Mouse (Mus musculus) retina, embryonic 14.5 days (tissue): ENCODE measurements around the gene Carhsp1.

Source experiments
- DNase-seq: peaks from one replicate; pipeline ENCODE4 v3.0.0-alpha.2; 2015; ENCODE audit warnings: low spot score

The Carhsp1 gene

DNA sequence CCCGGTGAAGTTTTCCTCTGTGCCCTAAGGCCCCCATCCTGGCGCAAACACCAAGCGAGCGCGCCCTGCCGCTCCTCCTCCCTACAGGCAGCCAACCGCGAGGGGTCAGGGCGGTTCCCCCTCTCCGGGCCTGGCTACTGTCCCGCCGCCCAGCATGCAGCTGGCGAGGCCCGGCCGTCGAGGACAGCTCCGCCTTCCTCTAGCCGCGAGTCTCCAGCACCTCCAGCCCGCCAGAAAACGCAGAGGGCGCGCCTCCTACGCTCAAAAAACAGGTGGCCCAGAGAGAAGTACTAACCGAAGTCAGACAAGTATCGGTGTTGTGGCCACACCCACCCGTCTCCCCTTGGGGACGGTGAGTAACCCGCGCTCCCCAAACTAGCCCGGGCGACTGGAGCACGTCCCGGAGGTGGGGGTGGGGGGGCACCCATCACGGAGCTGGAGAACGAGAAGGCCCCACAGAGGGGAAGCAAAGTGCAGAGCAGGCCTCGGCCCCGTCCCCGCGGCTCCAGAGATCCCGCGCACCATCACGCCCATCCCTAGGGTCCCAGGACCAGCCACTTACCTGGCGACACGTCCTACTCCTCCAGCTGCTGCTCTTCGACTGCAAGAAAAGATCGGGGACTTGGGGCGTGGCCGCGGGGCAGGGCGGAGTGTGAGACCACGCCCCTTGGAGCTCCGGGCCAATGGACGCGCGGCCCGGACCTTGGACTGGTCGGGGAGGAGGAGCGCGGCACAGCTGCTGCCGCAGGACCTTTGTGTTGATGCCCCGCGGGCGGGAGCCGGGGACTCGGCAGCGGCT, at the start of gene Carhsp1:
TSS of gene Carhsp1 (minus strand) at position 605 of the 799 bp plus-strand sequence.
- peak; percentile 97 for DNase-seq

DNA sequence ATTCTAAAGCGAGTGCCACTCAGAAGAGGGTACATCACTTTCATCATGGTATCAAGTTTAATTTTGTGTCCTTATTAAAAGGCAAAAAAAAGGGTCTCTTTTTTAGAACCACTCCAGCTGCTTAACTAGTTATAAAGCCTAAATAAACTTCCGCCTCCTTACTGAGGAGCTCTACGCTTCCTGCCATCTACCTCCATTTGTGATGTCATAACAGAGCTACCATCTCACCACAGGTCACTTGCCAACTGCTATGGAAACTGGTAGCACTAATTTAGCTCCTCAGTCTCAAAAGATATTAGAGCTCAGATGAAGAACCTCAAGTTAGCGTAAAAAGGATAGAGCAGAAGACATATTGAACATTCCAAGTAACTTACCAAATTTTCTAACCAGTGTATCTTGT, 48.5 kb upstream of the Carhsp1 start:
- no peak for DNase-seq

DNA sequence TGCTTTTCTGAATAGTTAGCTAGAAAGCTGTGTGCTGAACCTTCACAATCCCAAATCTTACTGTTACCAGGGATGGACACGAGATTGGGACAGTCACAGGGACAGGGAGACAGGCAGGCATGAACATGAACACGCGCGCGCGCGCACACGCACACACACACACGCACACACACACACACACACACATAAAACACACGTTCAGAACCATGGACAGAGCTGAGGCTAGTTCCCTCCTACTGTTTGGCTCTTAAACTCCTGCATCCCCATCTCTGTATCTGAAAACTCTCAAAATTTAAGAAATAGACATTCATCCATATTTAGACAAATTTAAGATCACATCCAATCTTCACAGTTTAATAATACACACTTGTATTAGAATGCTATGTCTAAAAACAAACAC, 45.8 kb upstream of the Carhsp1 start:
- peak; percentile 12 for DNase-seq

DNA sequence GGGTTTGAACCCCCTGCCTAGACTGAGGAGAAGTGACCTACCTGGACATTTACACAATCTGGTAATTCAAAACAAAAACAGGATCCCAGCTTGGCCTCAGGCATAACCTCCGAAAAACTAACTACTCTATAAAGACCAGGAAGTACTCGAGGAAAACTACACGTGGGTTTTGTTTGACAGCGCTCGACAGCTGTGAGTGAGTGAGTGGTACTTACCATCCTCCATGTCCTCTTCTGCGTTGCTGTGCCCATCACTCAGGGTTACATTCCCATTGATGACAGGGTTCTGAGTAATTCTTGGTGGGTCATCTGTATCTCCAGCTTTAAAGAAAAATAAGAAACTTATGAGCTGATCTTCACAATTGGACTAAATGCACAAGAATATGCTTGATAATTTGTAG, 44.3 kb upstream of the Carhsp1 start:
- no peak for DNase-seq

DNA sequence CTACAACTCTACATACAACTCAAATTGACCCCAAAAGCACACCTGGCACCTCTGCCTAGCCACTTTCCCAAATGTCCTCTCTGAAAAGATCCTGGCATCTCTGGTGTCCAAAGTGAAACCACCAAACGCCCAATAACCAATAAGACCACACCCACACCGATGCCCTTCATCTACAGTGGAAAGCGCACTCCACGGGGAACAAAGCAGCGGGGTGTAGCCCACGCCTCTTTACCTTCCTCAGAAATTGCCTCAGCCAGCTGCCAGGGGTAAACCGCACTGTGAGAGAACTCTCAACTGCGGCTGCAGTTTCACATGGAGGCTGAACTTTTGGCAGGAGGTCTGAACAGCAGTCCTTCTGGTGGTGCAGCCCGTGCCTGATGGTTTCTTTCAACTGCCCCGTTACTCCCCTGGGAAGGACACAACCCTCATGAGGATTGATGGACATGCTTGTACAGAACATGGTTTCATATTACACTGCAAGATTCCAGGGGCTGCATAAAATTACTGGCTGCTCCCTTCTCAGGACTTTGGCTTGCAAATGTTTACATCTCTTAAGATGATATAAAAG, 43.6 kb upstream of the Carhsp1 start:
- DNase-seq = no peak

DNA sequence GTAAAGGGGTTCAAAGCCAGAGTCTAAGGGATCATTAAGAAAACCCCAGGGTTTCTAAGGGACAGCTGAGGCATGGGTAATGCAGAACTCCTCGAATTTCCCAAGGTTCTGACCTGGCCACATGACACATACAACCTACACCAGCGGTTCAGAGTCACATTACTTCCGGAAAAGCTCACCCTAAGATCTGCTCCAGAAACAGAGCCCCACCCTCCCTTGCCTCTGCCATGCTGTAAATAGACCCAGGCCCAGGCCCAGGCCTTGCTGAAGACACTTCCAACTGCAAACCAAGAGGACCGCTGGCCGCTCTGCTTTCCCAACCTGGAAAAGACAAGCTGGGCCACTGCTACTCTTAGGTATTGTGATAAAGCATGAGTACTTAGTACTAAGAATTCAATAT, 42.9 kb upstream of the Carhsp1 start:
- DNase-seq = no peak

DNA sequence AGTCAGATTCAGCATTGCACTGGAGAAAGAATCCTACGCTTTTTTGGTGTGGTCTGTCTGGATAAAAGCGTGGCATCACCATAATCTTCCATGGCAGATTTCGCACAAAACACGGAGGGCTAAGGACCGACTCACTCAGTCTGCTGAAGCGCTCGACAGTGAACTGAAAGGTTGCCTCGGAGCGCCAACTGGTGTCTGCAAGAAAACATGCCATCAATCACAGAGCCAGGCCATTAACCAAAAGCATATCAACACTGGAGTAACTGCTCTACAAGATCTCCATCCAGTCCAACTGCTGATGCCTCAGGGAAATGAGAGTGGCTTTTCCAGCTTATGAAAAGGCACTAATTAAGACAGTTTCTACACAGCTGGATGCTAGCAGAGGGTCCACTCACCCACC, 40.0 kb upstream of the Carhsp1 start:
- DNase-seq = no peak

DNA sequence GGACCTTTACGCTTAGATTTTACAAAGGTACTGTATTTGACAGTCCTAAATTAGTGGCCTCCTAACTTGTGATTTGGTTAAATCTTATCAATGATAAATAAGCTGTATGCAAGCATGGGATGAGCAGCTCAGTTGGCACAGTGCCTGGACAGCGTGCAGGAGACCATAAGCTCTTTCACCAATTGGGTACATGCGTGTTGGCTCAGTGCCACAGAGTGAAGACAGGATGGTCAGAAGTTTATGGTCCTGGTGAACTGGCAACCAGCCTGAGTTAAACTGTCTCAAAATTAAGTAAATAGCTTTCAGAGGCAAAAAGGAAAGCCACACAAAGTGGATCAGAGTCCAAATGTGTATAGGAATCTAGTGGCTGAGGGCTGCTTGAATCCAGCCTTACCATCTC, 28.6 kb upstream of the Carhsp1 start:
- no peak for DNase-seq

DNA sequence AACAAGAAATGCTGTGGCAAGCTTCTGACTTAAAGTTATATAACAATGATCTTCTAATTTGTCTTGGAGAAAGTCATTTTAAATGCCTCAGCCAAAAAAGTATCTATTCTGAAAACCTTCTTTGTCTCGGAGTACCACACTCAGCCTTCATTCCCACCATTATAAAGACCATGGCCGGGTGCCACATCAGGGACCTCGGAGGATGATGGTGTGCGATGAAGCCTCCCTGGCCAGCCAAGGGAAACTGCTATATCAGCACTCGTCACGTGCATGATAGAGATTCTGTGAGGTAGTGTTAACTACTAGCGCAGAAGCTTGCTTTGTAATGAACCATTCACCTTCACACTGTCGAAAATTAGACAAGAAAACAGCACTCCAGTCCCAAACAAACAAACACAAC, 27.6 kb upstream of the Carhsp1 start:
- DNase-seq = no peak

DNA sequence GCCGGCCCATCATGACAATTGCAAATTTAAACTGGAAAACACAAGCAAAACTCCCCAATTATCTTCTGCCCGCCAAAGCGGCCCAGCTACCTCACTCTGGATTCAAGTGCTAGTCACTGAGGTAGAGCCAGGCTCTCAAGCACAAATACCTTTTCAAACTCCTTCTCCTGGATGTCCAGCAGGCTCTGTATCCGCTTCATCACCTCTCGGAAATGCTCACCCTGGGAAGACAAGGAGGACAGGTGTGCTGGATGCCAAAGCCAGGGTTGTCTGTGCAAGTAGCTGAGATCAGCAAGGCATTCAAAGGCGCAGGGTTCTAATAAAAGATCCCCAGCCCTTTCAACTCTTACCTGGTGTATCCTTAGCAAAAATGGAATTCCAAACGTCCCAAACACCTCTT, 19.3 kb upstream of the Carhsp1 start:
- DNase-seq = no peak

DNA sequence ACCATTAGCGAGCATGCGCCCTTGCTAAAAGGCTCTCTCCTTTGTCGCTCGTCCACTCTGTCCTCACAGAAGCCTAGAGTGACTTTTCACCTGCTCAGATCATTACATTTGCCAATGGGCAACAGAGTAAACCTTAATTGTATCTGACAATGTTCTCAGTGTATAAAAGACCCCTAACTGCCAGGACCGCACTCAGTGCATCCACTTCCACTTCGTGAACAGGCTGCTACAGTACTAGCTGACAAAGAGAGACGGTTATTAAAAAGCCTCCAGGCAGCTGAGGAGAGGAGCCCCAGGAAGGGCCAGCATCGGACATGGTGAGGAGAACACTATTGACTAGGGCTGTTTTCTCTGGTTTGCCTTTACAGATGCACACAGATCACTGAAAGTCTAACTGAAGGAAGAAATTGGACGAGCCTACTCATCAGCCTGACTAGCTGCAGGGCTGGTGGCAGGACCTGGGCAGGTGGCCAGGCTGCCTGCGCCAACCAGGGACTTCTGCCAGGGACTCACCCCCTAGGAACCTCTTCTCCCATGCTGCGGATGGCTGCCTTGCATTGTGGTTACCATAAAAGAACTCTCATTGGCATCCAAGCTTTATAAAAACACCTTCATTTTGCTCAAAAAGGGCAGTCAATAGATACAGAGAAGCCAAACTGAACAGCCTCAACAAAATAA, 18.2 kb upstream of the Carhsp1 start:
- DNase-seq = peak; percentile 27

DNA sequence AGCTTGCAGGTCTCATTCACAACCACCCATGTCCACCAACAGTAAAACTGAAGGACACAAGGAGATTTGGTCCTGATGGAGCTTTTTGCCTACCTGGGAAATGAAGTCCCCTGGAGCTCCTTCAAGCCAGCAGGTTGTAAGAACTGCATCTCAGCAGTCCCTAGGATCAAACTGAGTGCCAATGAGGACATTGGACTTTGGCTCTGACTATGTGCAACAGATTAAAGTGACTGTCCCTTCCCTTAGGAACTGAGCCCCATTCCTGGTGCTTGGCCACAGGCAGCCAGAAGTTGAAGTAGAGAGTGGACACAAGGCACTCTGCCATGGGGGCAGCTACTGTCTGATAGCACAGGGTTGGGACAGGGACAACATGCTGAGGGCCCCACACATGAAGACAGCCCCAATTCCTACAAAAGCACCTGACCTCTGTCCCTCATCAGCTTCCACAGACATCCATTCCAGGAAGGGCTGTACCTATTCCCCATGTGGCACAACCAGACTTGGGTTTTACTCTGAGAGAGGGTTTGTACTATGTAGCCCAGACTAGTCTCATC, 15.7 kb upstream of the Carhsp1 start:
- DNase-seq = no peak

DNA sequence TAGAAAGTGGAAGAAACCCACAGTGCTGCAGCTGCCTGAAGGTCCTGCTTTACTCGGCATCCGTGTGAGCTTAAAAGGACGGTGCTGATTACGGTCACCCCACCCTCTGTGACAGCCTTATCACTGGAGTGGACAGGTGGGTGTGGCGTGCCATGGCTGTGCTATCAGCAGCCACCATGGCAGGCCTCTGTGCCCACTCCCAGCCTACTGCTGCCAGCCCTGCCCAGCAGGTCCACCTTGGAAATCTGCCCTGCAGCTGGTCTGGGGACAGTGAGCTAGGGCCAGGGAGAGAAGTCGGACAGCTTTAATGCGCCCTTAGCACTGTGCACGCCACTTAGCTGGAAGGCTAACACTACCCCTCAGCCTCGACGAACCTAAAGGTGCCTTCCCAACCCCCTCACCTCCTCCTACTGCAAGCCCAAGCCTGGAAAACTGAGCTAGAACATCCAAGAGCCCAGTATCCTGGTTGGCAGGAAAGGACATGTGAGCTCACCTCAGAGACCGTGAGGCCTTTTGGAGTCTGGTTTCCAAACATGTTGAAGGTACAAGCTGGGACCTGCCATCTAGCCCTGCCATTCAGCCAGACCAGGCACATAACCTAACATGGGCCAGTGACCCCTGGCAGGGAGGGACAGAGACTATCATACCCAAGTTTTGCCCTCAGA, 15.0 kb upstream of the Carhsp1 start:
- DNase-seq = no peak

DNA sequence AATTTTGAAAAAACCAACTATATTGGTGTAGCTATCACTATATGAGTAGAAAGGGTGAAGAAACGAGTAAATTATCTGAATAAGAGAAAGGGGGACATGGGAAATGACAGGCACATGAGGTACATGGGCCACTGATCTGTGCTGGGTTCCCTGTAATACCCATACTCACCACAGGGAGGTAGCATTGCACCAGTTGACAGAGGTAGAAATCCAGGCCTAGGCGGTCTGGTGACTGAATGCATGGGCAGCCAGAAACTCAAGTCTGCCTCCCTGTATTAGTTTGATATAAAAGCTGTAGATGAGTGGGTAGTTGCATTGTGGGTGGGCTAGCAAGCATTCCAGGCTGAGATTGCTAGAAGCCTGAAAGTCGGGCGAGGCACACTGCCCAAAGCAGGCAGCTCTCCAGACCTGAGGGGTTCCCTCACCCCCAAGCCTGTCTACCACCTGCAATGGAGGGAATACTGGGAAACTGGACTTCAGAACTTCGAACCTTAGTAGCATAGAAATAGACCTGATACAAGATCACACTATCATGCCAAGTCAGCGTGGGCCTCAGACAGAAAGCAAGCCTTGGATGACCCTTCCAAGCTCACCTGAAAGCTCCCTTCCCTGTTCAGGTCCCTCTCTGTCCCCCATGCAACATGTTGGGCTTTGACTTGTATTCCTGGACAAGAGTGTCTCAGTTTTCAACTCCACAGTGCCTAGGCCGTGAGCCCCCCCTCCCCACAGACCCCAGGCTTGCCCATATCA, 14.3 kb upstream of the Carhsp1 start:
- DNase-seq = peak; percentile 90

DNA sequence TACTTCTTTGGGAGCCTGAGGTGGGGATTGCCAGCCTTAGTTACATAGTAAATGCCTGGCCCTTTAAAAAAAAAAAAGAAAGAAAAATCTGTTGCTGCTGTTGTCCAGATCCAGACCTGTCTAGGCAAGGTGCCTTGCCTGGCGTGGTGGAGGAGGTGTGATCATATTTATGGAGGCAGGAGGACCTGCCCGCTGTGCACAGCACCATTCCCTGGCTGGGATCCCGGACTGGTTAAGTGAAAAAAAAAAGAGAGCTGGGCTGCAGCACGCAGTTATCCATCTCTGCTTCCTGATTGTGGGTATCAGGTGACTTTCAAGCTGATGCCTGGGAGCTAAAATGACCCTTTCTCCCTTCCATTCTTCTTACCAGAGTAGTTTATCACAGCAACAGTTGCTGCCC, 13.1 kb upstream of the Carhsp1 start:
- no peak for DNase-seq

DNA sequence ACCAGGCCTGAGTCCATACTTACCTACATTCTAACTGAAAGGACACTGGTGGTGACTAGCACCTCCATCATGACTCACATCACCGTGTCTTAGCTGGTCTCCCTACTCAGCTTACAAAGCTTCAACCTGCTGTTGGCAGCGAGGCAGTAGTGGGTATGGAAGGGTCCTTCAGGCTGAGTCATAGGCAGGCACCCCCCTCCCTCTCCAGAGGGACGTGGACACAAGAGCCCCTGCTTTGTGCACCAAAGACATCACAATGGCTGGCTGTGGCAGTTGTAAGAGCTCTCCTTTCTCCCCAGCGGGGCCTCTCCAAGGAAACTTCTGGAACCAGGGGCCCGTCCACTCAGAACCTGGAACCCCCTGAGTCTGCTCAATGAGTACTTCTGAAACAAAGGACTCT, 8.5 kb upstream of the Carhsp1 start, which contains the start of gene Gm5767:
TSS of gene Gm5767 (plus strand) at position 301 of the 400 bp plus-strand sequence.
- DNase-seq = no peak

DNA sequence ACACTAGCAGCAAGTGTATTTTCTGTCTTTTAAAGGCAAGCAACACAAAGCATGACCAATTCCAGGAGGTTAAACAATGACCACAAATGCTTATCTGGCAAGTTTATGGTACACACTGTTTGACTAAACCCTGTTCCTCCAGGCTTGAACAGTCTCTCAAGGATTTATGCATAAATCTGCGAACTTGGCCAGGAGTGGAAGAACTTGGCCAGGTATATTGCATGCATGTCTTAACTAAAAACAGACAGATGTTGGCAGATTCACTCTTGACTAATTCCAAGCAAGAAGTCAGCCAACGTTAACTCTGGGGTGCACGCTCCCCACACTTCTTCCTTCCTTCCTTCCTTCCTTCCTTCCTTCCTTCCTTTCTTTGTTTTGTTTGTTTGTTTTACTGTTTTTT, 7.8 kb upstream of the Carhsp1 start:
- no peak for DNase-seq

DNA sequence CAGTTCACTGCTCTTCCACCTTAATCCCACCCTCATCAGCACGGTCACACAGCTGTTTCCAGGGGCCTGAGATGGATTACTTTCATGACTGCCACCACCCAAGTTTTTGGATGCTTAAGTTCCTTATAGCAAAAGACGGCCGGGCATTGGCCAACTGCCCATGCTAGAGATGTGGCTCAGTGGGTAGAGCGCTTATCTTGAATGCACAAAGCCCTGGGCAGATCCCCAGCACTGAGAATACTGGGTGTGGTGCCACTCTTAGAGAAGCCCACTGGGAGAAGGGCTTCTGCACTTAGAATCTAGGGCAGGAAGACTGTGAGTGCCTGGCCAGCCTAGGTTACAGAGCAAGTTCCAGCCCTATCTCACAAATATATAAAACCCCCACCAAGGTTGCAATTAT, 6.7 kb upstream of the Carhsp1 start:
- DNase-seq = no peak

DNA sequence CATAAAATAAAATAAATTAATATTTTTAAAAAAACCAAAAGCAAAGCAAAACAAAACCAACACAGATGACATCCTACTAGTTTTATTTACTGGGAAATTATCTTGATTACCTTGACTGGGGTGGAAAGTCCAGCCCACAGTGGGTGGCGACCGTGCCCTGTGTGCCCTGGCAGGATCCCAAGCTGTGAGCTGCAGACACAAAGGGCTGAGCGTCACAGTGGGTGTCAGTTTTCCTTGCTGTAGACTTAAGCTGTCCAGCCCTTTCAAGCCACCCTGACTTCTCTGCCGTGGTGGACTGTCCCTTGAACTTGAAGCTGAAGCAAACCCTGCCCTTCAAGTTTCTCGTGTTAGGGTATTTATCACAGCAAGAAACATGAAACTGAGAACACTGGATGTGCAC, 6.1 kb upstream of the Carhsp1 start:
- DNase-seq = no peak

DNA sequence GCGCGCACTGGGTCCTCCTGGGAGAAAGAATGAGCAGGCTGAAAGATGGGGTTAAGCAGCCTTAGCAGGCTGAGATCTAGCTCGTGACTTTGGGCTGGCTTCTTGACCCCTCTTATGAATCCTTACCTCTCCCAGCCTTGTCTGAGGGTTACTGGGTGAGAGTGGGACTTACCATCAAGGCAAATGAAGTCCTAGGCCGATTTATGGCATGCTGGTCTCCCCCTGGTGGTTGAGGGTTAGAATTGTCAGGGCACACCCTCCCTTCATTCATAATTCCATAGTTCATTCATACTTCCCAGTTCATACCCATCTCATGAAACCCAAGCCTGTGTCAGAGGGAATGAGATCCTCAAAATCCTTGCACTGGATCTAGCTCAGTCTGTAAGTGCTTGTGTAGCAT, 4.8 kb upstream of the Carhsp1 start:
- peak; percentile 87 for DNase-seq

DNA sequence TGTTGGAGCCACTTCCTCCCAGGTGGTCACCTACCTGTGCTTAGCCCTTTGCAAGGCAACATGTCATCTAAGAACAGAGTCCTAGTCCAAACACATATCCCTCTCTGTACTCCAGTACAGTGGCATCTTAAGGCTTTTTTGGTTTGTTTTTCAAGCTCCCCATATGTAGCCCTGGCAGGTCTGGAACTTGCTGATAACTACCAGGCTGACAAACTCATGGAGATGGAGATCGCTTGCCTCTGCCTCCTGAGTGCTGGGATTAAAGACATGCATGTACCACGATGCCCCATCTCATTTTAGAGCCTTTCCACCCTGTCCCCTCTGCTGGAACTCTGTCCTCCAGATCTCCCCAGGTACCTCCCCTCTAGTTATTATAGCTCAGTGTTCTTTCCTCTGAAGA, 4.3 kb upstream of the Carhsp1 start:
- DNase-seq = no peak

DNA sequence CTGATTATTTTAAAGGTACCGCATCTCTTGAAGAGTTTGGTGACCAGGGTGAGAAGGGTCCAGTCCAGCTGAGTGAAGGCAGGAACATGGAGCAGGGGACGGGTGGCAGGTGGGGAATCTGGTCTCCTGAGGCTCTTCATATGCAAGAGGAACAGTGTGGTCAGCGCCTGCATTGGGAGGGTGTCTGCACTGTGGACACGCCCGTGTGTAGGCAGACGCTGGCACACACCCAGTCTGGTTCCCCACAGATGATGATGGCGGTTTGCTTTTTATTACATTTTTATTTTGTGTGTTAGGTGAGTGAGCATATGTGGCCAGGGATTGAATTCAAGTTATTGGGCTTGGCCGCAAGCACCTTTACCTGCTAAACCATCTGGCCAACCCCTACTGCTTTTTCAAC, 3.6 kb upstream of the Carhsp1 start:
- no peak for DNase-seq
